Mouse (Mus musculus): ENCODE data around the gene Gm7168.

- TF ChIP-seq CTCF (IDR thresholded peaks at IDR 0.05; ENCODE audit: low read depth, low read length) (no peak), POLR2A (IDR thresholded peaks at IDR 0.05; ENCODE audit: borderline replicate concordance, low read depth, low read length) (no peak)
These were observed 24.8 kb upstream of the Gm7168 start for GRCm38 (mm10) chr17:13923418-13923817.
